Mouse (Mus musculus): ENCODE measurements around the gene Gpbp1. TPM values are rescaled to one million over a fixed set of nuclear protein-coding genes. Genes with fewer than 3 reads are reported as not detected.

The Gpbp1 gene
- polyA plus RNA-seq, 1 experiment from 2014 or later, result 78.5 TPM

GRCm38 (mm10) chr13:111395528-111395927 is 94.4 kb downstream of the Gpbp1 start:
- H3K9me3 ChIP-seq (replicated peaks), result no peaks in the 10 kb centered on the region
- no peak overlapping the region for H3K9ac ChIP-seq
- no peak overlapping the region for H3K4me3 ChIP-seq (replicated peaks)
- no peak overlapping the region for H3K27ac ChIP-seq (replicated peaks)
- 86% methylated on average over 7 of the region's 7 CpGs for WGBS
- no peaks in the 10 kb centered on the region for H3K36me3 ChIP-seq
- no peaks in the 10 kb centered on the region for H3K27me3 ChIP-seq
- H3K4me2 ChIP-seq (replicated peaks), result no peak overlapping the region
- no peak for ATAC-seq (ENCODE audit: insufficient number of reproducible peaks, low FRiP score, low TSS enrichment, low read depth)
- no peaks in the 10 kb centered on the region for H3K4me1 ChIP-seq

DNA sequence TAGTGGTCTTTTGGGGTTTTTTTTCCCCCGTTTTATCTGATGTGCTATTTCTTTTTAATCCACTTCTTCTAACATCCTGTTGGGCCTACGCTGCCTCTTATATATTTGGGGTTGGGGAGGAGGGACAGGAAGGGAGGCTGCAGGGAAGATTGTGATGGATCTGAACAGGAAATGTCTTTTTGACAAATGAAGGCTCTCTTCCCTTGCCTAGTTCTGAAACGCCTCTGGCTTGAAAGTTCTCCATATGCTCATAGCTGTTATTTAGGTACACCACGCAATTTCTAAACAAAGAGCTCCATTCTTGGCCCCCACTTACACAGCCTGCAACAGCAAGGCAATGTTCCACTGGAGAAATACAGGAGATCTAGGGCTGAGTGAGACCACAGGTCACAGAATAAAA is 95.0 kb downstream of the Gpbp1 start:
- no peaks in the 10 kb centered on the region for H3K36me3 ChIP-seq
- no peak overlapping the region for H3K27ac ChIP-seq (replicated peaks)
- H3K9me3 ChIP-seq (replicated peaks), result no peaks in the 10 kb centered on the region
- no peak overlapping the region for H3K9ac ChIP-seq
- no peaks in the 10 kb centered on the region for H3K4me1 ChIP-seq
- no peaks in the 10 kb centered on the region for H3K27me3 ChIP-seq
- whole genome bisulfite sequencing, result 57% methylated on average over 4 of the region's 4 CpGs
- H3K4me3 ChIP-seq (replicated peaks), result no peak overlapping the region
- no peak overlapping the region for H3K4me2 ChIP-seq (replicated peaks)
- ATAC-seq (ENCODE audit: insufficient number of reproducible peaks, low FRiP score, low TSS enrichment, low read depth), result no peak

DNA sequence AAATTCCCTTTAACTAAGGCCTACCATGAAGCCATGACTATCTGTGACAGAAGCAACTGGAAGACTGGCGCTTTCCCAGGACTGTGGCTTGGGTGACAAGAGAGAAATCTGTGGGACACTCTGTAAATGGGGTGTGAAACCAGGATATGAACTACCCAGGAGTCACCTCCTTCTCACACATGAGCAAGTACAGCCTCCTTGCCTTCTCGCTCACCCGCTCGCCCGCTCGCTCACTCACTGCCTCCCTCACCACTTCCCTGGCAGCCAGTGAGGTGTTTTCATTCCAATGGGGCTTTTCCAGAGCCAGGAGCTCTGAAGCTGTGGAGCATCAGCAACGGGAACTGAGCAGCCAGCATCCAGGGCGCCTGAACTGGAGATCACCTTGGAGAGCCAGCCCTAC is 95.6 kb downstream of the Gpbp1 start:
- ATAC-seq (ENCODE audit: insufficient number of reproducible peaks, low FRiP score, low TSS enrichment, low read depth), result no peak
- no peak overlapping the region for H3K4me3 ChIP-seq (replicated peaks)

GRCm38 (mm10) chr13:111393426-111393825 is 96.5 kb downstream of the Gpbp1 start:
- H3K36me3 ChIP-seq, result no peaks in the 10 kb centered on the region
- no peaks in the 10 kb centered on the region for H3K4me1 ChIP-seq
- H3K9me3 ChIP-seq (replicated peaks), result no peaks in the 10 kb centered on the region
- no peak overlapping the region for H3K4me3 ChIP-seq (replicated peaks)
- no peaks in the 10 kb centered on the region for H3K27me3 ChIP-seq
- no peak overlapping the region for H3K9ac ChIP-seq
- 79% methylated on average over 6 of the region's 6 CpGs for WGBS
- no peak overlapping the region for H3K27ac ChIP-seq (replicated peaks)
- no peak overlapping the region for H3K4me2 ChIP-seq (replicated peaks)
- ATAC-seq (ENCODE audit: insufficient number of reproducible peaks, low FRiP score, low TSS enrichment, low read depth), result no peak

More for the DNA sequence above, 95.6 kb downstream of the Gpbp1 start:
- H3K9ac ChIP-seq, result no peak overlapping the region
- no peaks in the 10 kb centered on the region for H3K4me1 ChIP-seq
- H3K9me3 ChIP-seq (replicated peaks), result no peaks in the 10 kb centered on the region
- H3K36me3 ChIP-seq, result no peaks in the 10 kb centered on the region
- 82% methylated on average over 8 of the region's 8 CpGs for WGBS
- no peak overlapping the region for H3K4me2 ChIP-seq (replicated peaks)
- H3K27ac ChIP-seq (replicated peaks), result no peak overlapping the region
- H3K27me3 ChIP-seq, result no peaks in the 10 kb centered on the region

- Histone ChIP-seq H3K4me1 (no peaks in the 10 kb centered on the region), H3K4me2 (replicated peaks) (no peak overlapping the region), H3K27ac (replicated peaks) (no peak overlapping the region), H3K9ac (no peak overlapping the region), H3K27me3 (no peaks in the 10 kb centered on the region), H3K9me3 (replicated peaks) (no peaks in the 10 kb centered on the region), H3K36me3 (no peaks in the 10 kb centered on the region), H3K4me3 (replicated peaks) (no peak overlapping the region)
- 83% methylated on average over 5 of the region's 5 CpGs for WGBS
- no peak for ATAC-seq (ENCODE audit: insufficient number of reproducible peaks, low FRiP score, low TSS enrichment, low read depth)
Observed at GRCm38 (mm10) chr13:111391426-111391825, 98.5 kb downstream of the Gpbp1 start.

GRCm38 (mm10) chr13:111391011-111391410 is 98.9 kb downstream of the Gpbp1 start:
- H3K9me3 ChIP-seq (replicated peaks), result no peaks in the 10 kb centered on the region
- no peak overlapping the region for H3K27ac ChIP-seq (replicated peaks)
- no peaks in the 10 kb centered on the region for H3K4me1 ChIP-seq
- ATAC-seq (ENCODE audit: insufficient number of reproducible peaks, low FRiP score, low TSS enrichment, low read depth), result no peak
- no peak overlapping the region for H3K9ac ChIP-seq
- H3K27me3 ChIP-seq, result no peaks in the 10 kb centered on the region
- 57% methylated on average over 1 of the region's 1 CpGs for WGBS
- no peak overlapping the region for H3K4me3 ChIP-seq (replicated peaks)
- H3K36me3 ChIP-seq, result no peaks in the 10 kb centered on the region
- H3K4me2 ChIP-seq (replicated peaks), result no peak overlapping the region

GRCm38 (mm10) chr13:111384011-111384985 is 105.6 kb downstream of the Gpbp1 start:
- no peaks in the 10 kb centered on the region for H3K36me3 ChIP-seq
- no peaks in the 10 kb centered on the region for H3K27me3 ChIP-seq
- H3K27ac ChIP-seq (replicated peaks), result no peak overlapping the region
- H3K4me3 ChIP-seq (replicated peaks), result no peak overlapping the region
- H3K4me2 ChIP-seq (replicated peaks), result no peak overlapping the region
- H3K4me1 ChIP-seq, result no peaks in the 10 kb centered on the region
- no peak overlapping the region for H3K9ac ChIP-seq
- no peak for ATAC-seq (ENCODE audit: insufficient number of reproducible peaks, low FRiP score, low TSS enrichment, low read depth)
- 50% methylated on average over 12 of the region's 12 CpGs for WGBS
- H3K9me3 ChIP-seq (replicated peaks), result no peaks in the 10 kb centered on the region

Other genes starting within 250 kb of the Gpbp1 start
- 0.13 and 0.38 TPM in 2 replicates for gene Actbl2, start 235.1 kb downstream of the Gpbp1 start, polyA plus RNA-seq (2015; fragmentation: Nextera tagmentation; extraction: Ambion mirVana)
- gene Gm49496, start 59.8 kb upstream of the Gpbp1 start, polyA plus RNA-seq (2015; fragmentation: Nextera tagmentation; extraction: Ambion mirVana), result not detected in 2 replicates
- not detected in 2 replicates for gene Gm10198, start 102.7 kb upstream of the Gpbp1 start, polyA plus RNA-seq (2015; fragmentation: Nextera tagmentation; extraction: Ambion mirVana)
- 21.6 and 22.4 TPM in 2 replicates for gene Mier3, start 190.9 kb upstream of the Gpbp1 start, polyA plus RNA-seq (2015; fragmentation: Nextera tagmentation; extraction: Ambion mirVana)